Mouse (Mus musculus): ENCODE measurements at regions not wholly inside any gene's neighbourhood (a gene's known extent, or its start where the extent isn't known, plus 50 kb on each side); places are given as distances from the start of the nearest gene placed in this dataset.

DNA sequence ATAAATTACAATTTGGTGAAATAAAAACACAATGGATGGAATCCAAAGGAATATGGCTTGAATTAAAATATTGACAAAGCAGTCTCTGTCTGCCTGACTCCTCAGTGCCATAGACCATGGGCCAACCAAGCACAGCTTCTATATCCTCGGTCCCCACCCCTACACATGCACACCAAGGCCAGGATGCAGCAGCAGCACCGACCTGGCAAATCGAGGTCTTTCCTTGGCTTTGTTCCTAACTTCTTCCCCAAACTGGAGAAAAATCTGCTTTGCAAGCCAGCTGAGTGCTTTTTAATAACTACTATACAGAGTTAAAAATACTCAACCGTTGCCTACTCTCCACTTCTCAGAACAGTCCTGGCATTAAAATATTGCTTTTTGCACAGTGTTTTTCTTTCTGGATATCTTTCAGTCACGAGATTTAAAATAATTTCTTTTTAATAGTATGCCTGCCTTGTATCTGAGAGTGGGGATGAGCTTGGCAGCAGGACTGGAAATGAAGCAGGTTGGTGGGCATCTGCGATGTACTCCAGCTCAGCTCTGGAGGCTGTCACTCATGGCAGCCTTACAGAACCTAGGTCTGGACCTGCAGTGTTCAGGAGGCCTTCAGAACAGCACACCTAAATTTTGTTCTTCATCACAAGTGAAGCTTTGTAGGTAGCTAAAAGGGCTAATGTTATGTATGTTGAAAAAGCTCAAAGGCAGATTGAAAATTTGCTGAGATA is 423.1 kb downstream of the Rnf144a start:
- Histone ChIP-seq H3K9me3 (ENCODE audit: control insufficient read depth, low read length) (no peaks in the 10 kb centered on the region), H3K9ac (ENCODE audit: low read length) (no peak overlapping the region), H3K4me2 (replicated peaks; ENCODE audit: low read depth) (no peak overlapping the region), H3K4me1 (replicated peaks; ENCODE audit: control insufficient read depth, insufficient read depth) (no peaks in the 10 kb centered on the region), H3K36me3 (ENCODE audit: control insufficient read depth, insufficient read depth, low read length) (no peaks in the 10 kb centered on the region), H3K4me3 (ENCODE audit: low read depth, low read length) (no peak overlapping the region), H3K27ac (replicated peaks) (no peak overlapping the region), H3K27me3 (ENCODE audit: control insufficient read depth, insufficient read depth, low read length) (no peaks in the 10 kb centered on the region)
- WGBS, result 59% methylated on average over 6 of the region's 6 CpGs
- ATAC-seq (ENCODE audit: low FRiP score, low TSS enrichment) (no peak), DNase-seq (ENCODE audit: low spot score) (no peak)
- TF ChIP-seq CTCF (IDR thresholded peaks at IDR 0.05; ENCODE audit: low read depth) (no peak), EP300 (optimal IDR thresholded peaks at IDR 0.05) (no peak)

- Histone ChIP-seq H3K4me2 (replicated peaks; ENCODE audit: low read depth) (no peak overlapping the region), H3K4me1 (replicated peaks; ENCODE audit: control insufficient read depth, insufficient read depth) (no peaks in the 10 kb centered on the region), H3K9ac (ENCODE audit: low read length) (no peak overlapping the region), H3K4me3 (ENCODE audit: low read depth, low read length) (no peak overlapping the region), H3K9me3 (ENCODE audit: control insufficient read depth, low read length) (no peaks in the 10 kb centered on the region), H3K36me3 (ENCODE audit: control insufficient read depth, insufficient read depth, low read length) (no peaks in the 10 kb centered on the region), H3K27ac (replicated peaks) (no peak overlapping the region), H3K27me3 (ENCODE audit: control insufficient read depth, insufficient read depth, low read length) (no peaks in the 10 kb centered on the region)
- 88% methylated on average over 4 of the region's 4 CpGs for WGBS
- no peak for DNase-seq (ENCODE audit: low spot score)
- TF ChIP-seq CTCF (IDR thresholded peaks at IDR 0.05; ENCODE audit: low read depth), result no peak
- TF ChIP-seq EP300 (optimal IDR thresholded peaks at IDR 0.05), result no peak
- ATAC-seq (ENCODE audit: low FRiP score, low TSS enrichment), result no peak
Measured at GRCm38 (mm10) chr12:25982545-25982944, 432.5 kb downstream of the Rnf144a start.

GRCm38 (mm10) chr12:25978335-25978734 is 436.7 kb downstream of the Rnf144a start:
- no peaks in the 10 kb centered on the region for H3K4me1 ChIP-seq (replicated peaks; ENCODE audit: control insufficient read depth, insufficient read depth)
- ATAC-seq (ENCODE audit: low FRiP score, low TSS enrichment) (no peak), DNase-seq (ENCODE audit: low spot score) (no peak)
- no peaks in the 10 kb centered on the region for H3K36me3 ChIP-seq (ENCODE audit: control insufficient read depth, insufficient read depth, low read length)
- no peak overlapping the region for H3K4me3 ChIP-seq (ENCODE audit: low read depth, low read length)
- H3K4me2 ChIP-seq (replicated peaks; ENCODE audit: low read depth), result no peak overlapping the region
- H3K27ac ChIP-seq (replicated peaks), result no peak overlapping the region
- H3K27me3 ChIP-seq (ENCODE audit: control insufficient read depth, insufficient read depth, low read length), result no peaks in the 10 kb centered on the region
- no peaks in the 10 kb centered on the region for H3K9me3 ChIP-seq (ENCODE audit: control insufficient read depth, low read length)
- TF ChIP-seq EP300 (optimal IDR thresholded peaks at IDR 0.05) (no peak), CTCF (IDR thresholded peaks at IDR 0.05; ENCODE audit: low read depth) (no peak)
- 83% methylated on average over 5 of the region's 5 CpGs for WGBS
- H3K9ac ChIP-seq (ENCODE audit: low read length), result no peak overlapping the region

GRCm38 (mm10) chr12:25958584-25958983 is 456.5 kb downstream of the Rnf144a start:
- Histone ChIP-seq H3K27ac (replicated peaks) (no peak overlapping the region), H3K27me3 (ENCODE audit: control insufficient read depth, insufficient read depth, low read length) (no peaks in the 10 kb centered on the region), H3K9ac (ENCODE audit: low read length) (no peak overlapping the region), H3K4me2 (replicated peaks; ENCODE audit: low read depth) (no peak overlapping the region), H3K4me3 (ENCODE audit: low read depth, low read length) (no peak overlapping the region), H3K9me3 (ENCODE audit: control insufficient read depth, low read length) (no peaks in the 10 kb centered on the region), H3K4me1 (replicated peaks; ENCODE audit: control insufficient read depth, insufficient read depth) (no peaks in the 10 kb centered on the region), H3K36me3 (ENCODE audit: control insufficient read depth, insufficient read depth, low read length) (no peaks in the 10 kb centered on the region)
- DNase-seq (ENCODE audit: low spot score) (no peak), ATAC-seq (ENCODE audit: low FRiP score, low TSS enrichment) (no peak)
- 69% methylated on average over 4 of the region's 4 CpGs for WGBS
- no peak for TF ChIP-seq CTCF (IDR thresholded peaks at IDR 0.05; ENCODE audit: low read depth)
- no peak for TF ChIP-seq EP300 (optimal IDR thresholded peaks at IDR 0.05)

- no peaks in the 10 kb centered on the region for H3K9me3 ChIP-seq (ENCODE audit: control insufficient read depth, low read length)
- WGBS, result 89% methylated on average over 1 of the region's 1 CpGs
- no peak overlapping the region for H3K27ac ChIP-seq (replicated peaks)
- no peaks in the 10 kb centered on the region for H3K4me1 ChIP-seq (replicated peaks; ENCODE audit: control insufficient read depth, insufficient read depth)
- no peak overlapping the region for H3K4me3 ChIP-seq (ENCODE audit: low read depth, low read length)
- no peak for ATAC-seq (ENCODE audit: low FRiP score, low TSS enrichment)
- H3K4me2 ChIP-seq (replicated peaks; ENCODE audit: low read depth), result no peak overlapping the region
- H3K9ac ChIP-seq (ENCODE audit: low read length), result no peak overlapping the region
- H3K27me3 ChIP-seq (ENCODE audit: control insufficient read depth, insufficient read depth, low read length), result no peaks in the 10 kb centered on the region
- no peaks in the 10 kb centered on the region for H3K36me3 ChIP-seq (ENCODE audit: control insufficient read depth, insufficient read depth, low read length)
- DNase-seq (ENCODE audit: low spot score), result no peak
- TF ChIP-seq EP300 (optimal IDR thresholded peaks at IDR 0.05) (no peak), CTCF (IDR thresholded peaks at IDR 0.05; ENCODE audit: low read depth) (no peak)
Measured at GRCm38 (mm10) chr12:25957547-25957946, 457.5 kb downstream of the Rnf144a start.

DNA sequence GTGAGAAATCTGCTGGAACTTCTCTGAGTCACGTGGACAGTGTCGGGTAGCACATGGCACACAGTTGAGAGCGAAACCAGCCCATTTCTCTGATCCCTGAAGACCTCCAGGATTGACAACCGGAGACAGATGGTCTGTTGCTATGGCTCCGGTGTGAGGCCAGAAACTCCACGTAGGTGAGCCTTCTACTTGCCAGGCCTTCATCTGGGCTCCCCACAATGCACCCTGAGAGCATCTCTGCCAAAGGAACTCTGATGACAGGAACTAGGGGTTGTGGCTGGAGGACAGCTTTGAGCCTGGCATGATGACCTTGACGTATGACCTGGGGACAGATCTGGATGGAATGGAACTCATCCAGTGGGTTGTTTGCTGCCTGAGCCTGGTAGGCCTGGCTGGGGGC is 467.9 kb downstream of the Rnf144a start:
- no peak for ATAC-seq (ENCODE audit: low FRiP score, low TSS enrichment)
- 83% methylated on average over 7 of the region's 7 CpGs for WGBS

More for the DNA sequence above, 467.9 kb downstream of the Rnf144a start:
- Histone ChIP-seq H3K9me3 (ENCODE audit: control insufficient read depth, low read length) (no peaks in the 10 kb centered on the region), H3K27me3 (ENCODE audit: control insufficient read depth, insufficient read depth, low read length) (no peaks in the 10 kb centered on the region), H3K27ac (replicated peaks) (no peak overlapping the region), H3K4me3 (ENCODE audit: low read depth, low read length) (no peak overlapping the region), H3K4me2 (replicated peaks; ENCODE audit: low read depth) (no peak overlapping the region), H3K4me1 (replicated peaks; ENCODE audit: control insufficient read depth, insufficient read depth) (no peaks in the 10 kb centered on the region), H3K9ac (ENCODE audit: low read length) (no peak overlapping the region), H3K36me3 (ENCODE audit: control insufficient read depth, insufficient read depth, low read length) (no peaks in the 10 kb centered on the region)
- no peak for DNase-seq (ENCODE audit: low spot score)
- TF ChIP-seq CTCF (IDR thresholded peaks at IDR 0.05; ENCODE audit: low read depth), result no peak

All from stomach, postnatal 0 days (tissue).